Mouse (Mus musculus): ENCODE data around the gene Rnf114. TPM values are rescaled to one million over a fixed set of nuclear protein-coding genes. Genes with fewer than 3 reads are reported as not detected.
A peak's percentile ranks its signal among the peaks of the same experiment; 100 is the strongest.

Gene Rnf114
- polyA plus RNA-seq, 1 experiment from 2014 or later: 67.1 TPM

DNA sequence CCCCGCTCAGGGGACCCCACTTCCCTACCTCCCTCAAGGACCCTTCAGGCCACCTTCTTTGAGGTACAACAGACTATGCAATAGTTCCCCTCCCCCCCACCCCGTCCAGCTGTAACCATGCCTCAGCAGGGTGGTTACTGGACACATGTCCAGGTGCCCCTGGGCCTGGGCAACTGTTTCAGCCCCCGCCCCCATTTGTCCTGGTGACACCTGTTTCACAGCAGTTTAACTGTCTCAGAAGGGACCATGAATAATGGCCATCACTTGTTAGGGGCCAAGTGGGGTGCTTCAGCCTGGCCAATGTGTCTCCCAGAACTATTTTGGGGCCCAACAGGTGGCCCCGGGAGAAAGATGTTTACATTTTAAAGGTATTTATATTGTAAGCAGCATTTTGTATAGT lies 49.9 kb downstream of the Rnf114 start:
- Histone ChIP-seq H3K9ac (ENCODE audit: low read length) (no peak overlapping the region), H3K4me1 (ENCODE audit: control insufficient read depth in 2 of 2, insufficient read depth in 2 of 2, low read length in 2 of 2) (peaks cover 40 to 54% of the 10 kb centered on the region in 2 experiments), H3K9me3 (ENCODE audit: control insufficient read depth, low read length) (no peaks in the 10 kb centered on the region), H3K36me3 (ENCODE audit: control insufficient read depth, insufficient read depth, low read length) (peaks cover 14% of the 10 kb centered on the region; the same call in 1 of the 2 replicates), H3K4me3 (ENCODE audit: control insufficient read depth in 1 of 2, insufficient read depth in 1 of 2, low read depth in 1 of 2, low read length in 2 of 2) (no peak overlapping the region), H3K4me2 (ENCODE audit: low read length) (peak overlapping the region; percentile 94; the same call in 1 of the 2 replicates), H3K27ac (replicated peaks in 1 of 2; ENCODE audit: control insufficient read depth in 1 of 2, insufficient read depth in 1 of 2, low read depth in 2 of 2, low read length in 2 of 2) (peak overlapping the region in 1 of 2 experiments; percentile 40; a peak in 2 of 4 replicates), H3K27me3 (ENCODE audit: control insufficient read depth, insufficient read depth, low read length) (peaks cover under 1% of the 10 kb centered on the region; the same call in 1 of the 2 replicates)
- ATAC-seq (ENCODE audit: insufficient number of reproducible peaks, insufficient read depth, low FRiP score, low read depth): no peak
- WGBS: 78% methylated on average over 4 of the region's 4 CpGs

DNA sequence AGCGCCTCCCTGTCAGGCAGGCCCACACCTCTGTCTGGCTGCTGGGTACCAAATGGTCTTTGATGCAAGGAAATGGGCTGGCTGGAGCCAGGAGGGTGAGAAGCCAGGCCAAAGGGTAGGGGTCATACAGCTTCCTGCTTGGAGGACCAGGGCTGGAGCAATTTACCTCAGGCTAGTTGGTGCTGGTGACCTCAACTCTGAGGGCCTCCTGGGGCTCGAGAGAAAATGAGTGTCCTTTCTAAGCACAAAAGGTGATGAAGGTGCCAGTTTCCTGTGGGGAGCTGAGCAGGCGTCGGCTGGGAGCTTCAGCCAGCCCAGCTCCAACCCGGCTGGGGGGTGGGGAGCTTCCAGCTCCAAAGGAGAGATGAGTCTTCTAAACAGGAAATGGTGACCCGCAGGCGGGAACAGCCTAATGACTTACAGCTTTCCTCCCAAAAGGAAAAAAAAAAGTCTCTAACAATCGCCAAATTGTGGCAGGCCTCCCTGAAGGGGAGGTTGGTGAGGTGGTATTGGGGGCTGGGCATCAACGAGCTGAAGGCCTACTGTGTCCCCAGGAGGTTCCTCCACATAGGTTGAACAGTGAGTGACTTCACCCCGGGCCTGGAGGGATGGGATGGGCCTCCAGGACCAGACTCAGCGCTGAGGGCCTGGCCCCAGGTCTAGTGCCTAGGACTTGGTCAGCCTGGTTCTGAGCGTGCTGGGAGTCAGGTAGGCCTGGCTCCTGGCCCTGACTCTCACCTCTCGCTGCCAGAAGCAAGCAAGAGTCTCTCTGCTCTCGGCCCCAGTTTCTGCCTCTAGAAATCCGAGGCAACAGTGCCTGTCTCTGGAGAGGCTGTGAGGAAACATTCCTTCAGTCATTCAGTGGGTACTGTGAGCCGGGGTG lies 50.9 kb downstream of the Rnf114 start:
- WGBS: 20% methylated on average over 16 of the region's 16 CpGs
- peak overlapping the region; percentile 10 for H3K9ac ChIP-seq (ENCODE audit: low read length)
- peaks cover 37 to 47% of the 10 kb centered on the region in 2 experiments for H3K4me1 ChIP-seq (ENCODE audit: control insufficient read depth in 2 of 2, insufficient read depth in 2 of 2, low read length in 2 of 2)
- 0 out of 2 replicates have a peak overlapping the region, but pooled peaks have one; percentile 0 for H3K4me2 ChIP-seq (ENCODE audit: low read length)
- H3K36me3 ChIP-seq (ENCODE audit: control insufficient read depth, insufficient read depth, low read length): peaks cover 14% of the 10 kb centered on the region; the same call in 1 of the 2 replicates
- no peak overlapping the region for H3K4me3 ChIP-seq (ENCODE audit: control insufficient read depth in 1 of 2, insufficient read depth in 1 of 2, low read depth in 1 of 2, low read length in 2 of 2)
- no peaks in the 10 kb centered on the region for H3K27me3 ChIP-seq (ENCODE audit: control insufficient read depth, insufficient read depth, low read length)
- peak; percentile 25; the same call in 1 of the 2 replicates for ATAC-seq (ENCODE audit: insufficient number of reproducible peaks, insufficient read depth, low FRiP score, low read depth)
- H3K9me3 ChIP-seq (ENCODE audit: control insufficient read depth, low read length): no peaks in the 10 kb centered on the region
- H3K27ac ChIP-seq (replicated peaks in 1 of 2; ENCODE audit: control insufficient read depth in 1 of 2, insufficient read depth in 1 of 2, low read depth in 2 of 2, low read length in 2 of 2): peak overlapping the region; percentile 72 to 78

DNA sequence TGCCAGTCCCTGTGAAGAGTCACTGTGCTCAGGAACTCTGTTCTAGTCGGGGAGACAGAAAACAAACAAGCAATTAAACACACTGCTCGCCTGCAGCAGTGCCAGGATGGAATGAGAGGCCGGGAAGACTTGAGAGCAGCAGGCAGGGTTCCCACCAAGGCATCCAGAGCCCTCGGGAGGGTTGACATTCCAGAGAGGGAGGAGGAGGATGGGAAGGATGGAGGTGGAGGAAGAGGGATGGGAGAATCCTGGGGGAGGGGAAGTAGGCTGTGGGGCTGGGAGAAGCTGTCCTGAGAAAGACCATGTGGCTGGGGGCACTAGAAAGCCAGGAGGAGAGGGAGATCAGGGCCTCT lies 51.5 kb downstream of the Rnf114 start:
- WGBS: 2% methylated on average over 4 of the region's 4 CpGs
- H3K9ac ChIP-seq (ENCODE audit: low read length): peak overlapping the region; percentile 10
- H3K27ac ChIP-seq (replicated peaks in 1 of 2; ENCODE audit: control insufficient read depth in 1 of 2, insufficient read depth in 1 of 2, low read depth in 2 of 2, low read length in 2 of 2): peak overlapping the region; percentile 72 to 78
- no peaks in the 10 kb centered on the region for H3K27me3 ChIP-seq (ENCODE audit: control insufficient read depth, insufficient read depth, low read length)
- no peaks in the 10 kb centered on the region for H3K9me3 ChIP-seq (ENCODE audit: control insufficient read depth, low read length)
- peaks cover 14% of the 10 kb centered on the region; the same call in 1 of the 2 replicates for H3K36me3 ChIP-seq (ENCODE audit: control insufficient read depth, insufficient read depth, low read length)
- no peak overlapping the region for H3K4me3 ChIP-seq (ENCODE audit: control insufficient read depth in 1 of 2, insufficient read depth in 1 of 2, low read depth in 1 of 2, low read length in 2 of 2)
- ATAC-seq (ENCODE audit: insufficient number of reproducible peaks, insufficient read depth, low FRiP score, low read depth): no peak
- H3K4me1 ChIP-seq (ENCODE audit: control insufficient read depth in 2 of 2, insufficient read depth in 2 of 2, low read length in 2 of 2): peaks cover 37 to 46% of the 10 kb centered on the region in 2 experiments
- H3K4me2 ChIP-seq (ENCODE audit: low read length): no peak overlapping the region

DNA sequence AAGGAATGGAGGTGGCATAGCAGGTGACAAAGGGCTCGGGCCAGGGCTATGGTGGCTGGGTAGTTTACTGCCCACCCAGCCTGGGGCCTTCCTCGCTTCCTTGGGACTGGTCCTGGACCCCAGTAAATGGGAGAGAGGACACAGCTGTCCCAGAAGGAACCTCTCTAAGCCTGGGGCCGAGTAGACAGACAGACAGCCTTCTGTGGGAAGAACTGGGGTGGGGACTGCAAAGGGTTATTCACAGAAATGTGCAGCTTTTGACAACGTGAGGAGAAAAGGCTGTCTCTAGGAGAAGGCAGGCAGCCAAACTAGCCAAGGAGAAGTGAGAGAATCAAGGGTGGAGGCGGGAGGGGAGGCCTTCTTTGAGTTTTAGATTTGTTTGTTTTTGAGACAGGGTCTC lies 52.0 kb downstream of the Rnf114 start:
- Histone ChIP-seq H3K4me2 (ENCODE audit: low read length) (no peak overlapping the region), H3K9me3 (ENCODE audit: control insufficient read depth, low read length) (no peaks in the 10 kb centered on the region), H3K4me3 (ENCODE audit: control insufficient read depth in 1 of 2, insufficient read depth in 1 of 2, low read depth in 1 of 2, low read length in 2 of 2) (no peak overlapping the region), H3K27ac (replicated peaks in 1 of 2; ENCODE audit: control insufficient read depth in 1 of 2, insufficient read depth in 1 of 2, low read depth in 2 of 2, low read length in 2 of 2) (peak overlapping the region; percentile 72 to 78), H3K27me3 (ENCODE audit: control insufficient read depth, insufficient read depth, low read length) (no peaks in the 10 kb centered on the region), H3K9ac (ENCODE audit: low read length) (peak overlapping the region; percentile 34; the same call in 1 of the 2 replicates), H3K36me3 (ENCODE audit: control insufficient read depth, insufficient read depth, low read length) (peaks cover 14% of the 10 kb centered on the region; the same call in 1 of the 2 replicates), H3K4me1 (ENCODE audit: control insufficient read depth in 2 of 2, insufficient read depth in 2 of 2, low read length in 2 of 2) (peaks cover 37 to 46% of the 10 kb centered on the region in 2 experiments)
- ATAC-seq (ENCODE audit: insufficient number of reproducible peaks, insufficient read depth, low FRiP score, low read depth): no peak
- 72% methylated on average over 5 of the region's 5 CpGs for WGBS

DNA sequence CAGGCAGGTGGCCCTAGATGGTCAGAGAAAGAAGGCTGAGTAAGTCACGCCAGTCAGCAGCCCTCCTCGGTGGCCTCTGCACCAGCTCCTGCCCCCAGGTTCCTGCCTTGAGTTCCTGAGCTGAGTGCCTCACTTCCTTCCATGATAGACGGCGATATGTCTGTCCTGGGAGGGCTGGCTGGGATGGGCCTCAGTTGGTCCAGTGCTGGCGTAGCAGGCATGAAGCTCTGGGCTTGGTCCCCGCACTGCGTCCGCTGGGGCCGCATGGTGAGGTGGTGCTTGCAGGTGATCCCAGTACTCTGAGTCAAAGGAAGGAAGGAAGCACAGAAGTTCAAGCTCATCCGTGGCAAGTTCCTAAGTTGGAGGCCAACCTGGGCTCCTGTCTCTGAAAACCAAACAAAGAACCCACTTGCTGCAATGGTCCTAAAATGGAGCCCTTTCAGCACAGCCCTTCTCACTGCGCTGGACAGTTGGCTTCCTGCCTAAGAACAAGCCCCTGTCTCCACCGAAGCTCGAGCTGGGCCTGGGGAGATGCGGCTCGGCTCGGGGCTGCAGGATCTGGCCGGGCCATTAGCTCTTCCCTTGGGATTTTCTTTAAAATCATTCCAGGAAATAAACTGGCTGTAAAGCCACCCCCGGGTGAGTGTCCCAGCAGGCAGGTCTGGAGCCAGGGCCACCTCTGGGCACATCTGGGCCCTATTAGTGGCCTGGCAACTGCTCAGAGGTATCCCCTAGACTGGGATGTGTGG lies 54.2 kb downstream of the Rnf114 start:
- WGBS: 78% methylated on average over 18 of the region's 18 CpGs
- Histone ChIP-seq H3K36me3 (ENCODE audit: control insufficient read depth, insufficient read depth, low read length) (peaks cover 11% of the 10 kb centered on the region; the same call in 1 of the 2 replicates), H3K9me3 (ENCODE audit: control insufficient read depth, low read length) (no peaks in the 10 kb centered on the region), H3K4me1 (ENCODE audit: control insufficient read depth in 2 of 2, insufficient read depth in 2 of 2, low read length in 2 of 2) (peaks cover 24 to 27% of the 10 kb centered on the region in 2 experiments), H3K27ac (replicated peaks in 1 of 2; ENCODE audit: control insufficient read depth in 1 of 2, insufficient read depth in 1 of 2, low read depth in 2 of 2, low read length in 2 of 2) (peak overlapping the region in 1 of 2 experiments; percentile 50; a peak in 1 of 4 replicates), H3K4me2 (ENCODE audit: low read length) (no peak overlapping the region), H3K9ac (ENCODE audit: low read length) (no peak overlapping the region), H3K27me3 (ENCODE audit: control insufficient read depth, insufficient read depth, low read length) (no peaks in the 10 kb centered on the region), H3K4me3 (ENCODE audit: control insufficient read depth in 1 of 2, insufficient read depth in 1 of 2, low read depth in 1 of 2, low read length in 2 of 2) (no peak overlapping the region)
- no peak for ATAC-seq (ENCODE audit: insufficient number of reproducible peaks, insufficient read depth, low FRiP score, low read depth)

DNA sequence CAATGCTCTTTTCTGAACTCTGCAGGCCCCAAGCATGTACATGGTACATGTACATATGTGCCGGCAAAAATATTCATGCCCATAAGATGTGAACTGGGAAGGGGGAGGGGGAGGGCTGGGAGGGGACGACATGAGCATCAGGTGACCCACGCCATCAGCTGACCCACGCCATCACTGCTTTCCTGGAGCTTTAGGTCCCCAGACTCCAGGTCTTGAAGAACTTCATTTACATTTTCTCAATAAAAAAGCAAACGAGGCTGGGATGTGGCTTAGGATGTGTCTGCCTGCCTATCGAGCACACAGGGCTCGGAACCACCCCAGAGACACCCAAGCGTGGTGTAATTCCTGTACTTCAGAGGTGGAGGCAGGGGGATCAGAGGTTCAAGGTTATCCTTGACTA lies 55.0 kb downstream of the Rnf114 start:
- Histone ChIP-seq H3K4me3 (ENCODE audit: control insufficient read depth in 1 of 2, insufficient read depth in 1 of 2, low read depth in 1 of 2, low read length in 2 of 2) (no peak overlapping the region), H3K9me3 (ENCODE audit: control insufficient read depth, low read length) (no peaks in the 10 kb centered on the region), H3K9ac (ENCODE audit: low read length) (no peak overlapping the region), H3K36me3 (ENCODE audit: control insufficient read depth, insufficient read depth, low read length) (peaks cover 3% of the 10 kb centered on the region; the same call in 1 of the 2 replicates), H3K27ac (replicated peaks in 1 of 2; ENCODE audit: control insufficient read depth in 1 of 2, insufficient read depth in 1 of 2, low read depth in 2 of 2, low read length in 2 of 2) (no peak overlapping the region), H3K4me2 (ENCODE audit: low read length) (no peak overlapping the region), H3K27me3 (ENCODE audit: control insufficient read depth, insufficient read depth, low read length) (no peaks in the 10 kb centered on the region), H3K4me1 (ENCODE audit: control insufficient read depth in 2 of 2, insufficient read depth in 2 of 2, low read length in 2 of 2) (peaks cover 24 to 25% of the 10 kb centered on the region in 2 experiments)
- no peak for ATAC-seq (ENCODE audit: insufficient number of reproducible peaks, insufficient read depth, low FRiP score, low read depth)
- WGBS: 87% methylated on average over 8 of the region's 8 CpGs

DNA sequence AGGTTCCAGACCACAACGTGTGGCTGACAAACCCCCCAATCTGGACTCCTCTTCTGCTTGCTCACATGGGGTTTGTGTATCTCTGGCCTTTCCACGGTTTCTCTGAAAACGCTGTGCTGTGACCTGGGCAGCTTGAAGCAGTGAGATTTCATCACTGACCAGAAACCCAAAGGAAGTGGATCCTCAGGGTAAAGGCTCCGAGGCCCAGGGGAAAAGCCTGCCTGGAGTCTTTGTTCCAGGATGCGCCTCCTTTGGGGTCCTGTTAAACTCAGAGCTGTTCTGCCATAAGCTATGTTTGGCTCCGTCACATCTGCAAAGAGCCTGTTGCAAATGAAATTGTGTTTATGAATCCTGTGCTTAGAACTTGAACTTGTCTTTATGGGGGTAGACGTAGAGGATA lies 56.5 kb downstream of the Rnf114 start:
- 74% methylated on average over 7 of the region's 7 CpGs for WGBS
- no peak overlapping the region for H3K4me2 ChIP-seq (ENCODE audit: low read length)

More for the DNA sequence above, 56.5 kb downstream of the Rnf114 start:
- Histone ChIP-seq H3K27me3 (ENCODE audit: control insufficient read depth, insufficient read depth, low read length) (no peaks in the 10 kb centered on the region), H3K9me3 (ENCODE audit: control insufficient read depth, low read length) (no peaks in the 10 kb centered on the region), H3K4me3 (ENCODE audit: control insufficient read depth in 1 of 2, insufficient read depth in 1 of 2, low read depth in 1 of 2, low read length in 2 of 2) (no peak overlapping the region), H3K27ac (replicated peaks in 1 of 2; ENCODE audit: control insufficient read depth in 1 of 2, insufficient read depth in 1 of 2, low read depth in 2 of 2, low read length in 2 of 2) (no peak overlapping the region), H3K9ac (ENCODE audit: low read length) (no peak overlapping the region), H3K4me1 (ENCODE audit: control insufficient read depth in 2 of 2, insufficient read depth in 2 of 2, low read length in 2 of 2) (peaks cover 23% of the 10 kb centered on the region in 2 experiments), H3K36me3 (ENCODE audit: control insufficient read depth, insufficient read depth, low read length) (no peaks in the 10 kb centered on the region)
- ATAC-seq (ENCODE audit: insufficient number of reproducible peaks, insufficient read depth, low FRiP score, low read depth): no peak
